Mouse (Mus musculus): ENCODE measurements around the gene Gins2.
A peak's percentile ranks its signal among the peaks of the same experiment; 100 is the strongest.

DNA sequence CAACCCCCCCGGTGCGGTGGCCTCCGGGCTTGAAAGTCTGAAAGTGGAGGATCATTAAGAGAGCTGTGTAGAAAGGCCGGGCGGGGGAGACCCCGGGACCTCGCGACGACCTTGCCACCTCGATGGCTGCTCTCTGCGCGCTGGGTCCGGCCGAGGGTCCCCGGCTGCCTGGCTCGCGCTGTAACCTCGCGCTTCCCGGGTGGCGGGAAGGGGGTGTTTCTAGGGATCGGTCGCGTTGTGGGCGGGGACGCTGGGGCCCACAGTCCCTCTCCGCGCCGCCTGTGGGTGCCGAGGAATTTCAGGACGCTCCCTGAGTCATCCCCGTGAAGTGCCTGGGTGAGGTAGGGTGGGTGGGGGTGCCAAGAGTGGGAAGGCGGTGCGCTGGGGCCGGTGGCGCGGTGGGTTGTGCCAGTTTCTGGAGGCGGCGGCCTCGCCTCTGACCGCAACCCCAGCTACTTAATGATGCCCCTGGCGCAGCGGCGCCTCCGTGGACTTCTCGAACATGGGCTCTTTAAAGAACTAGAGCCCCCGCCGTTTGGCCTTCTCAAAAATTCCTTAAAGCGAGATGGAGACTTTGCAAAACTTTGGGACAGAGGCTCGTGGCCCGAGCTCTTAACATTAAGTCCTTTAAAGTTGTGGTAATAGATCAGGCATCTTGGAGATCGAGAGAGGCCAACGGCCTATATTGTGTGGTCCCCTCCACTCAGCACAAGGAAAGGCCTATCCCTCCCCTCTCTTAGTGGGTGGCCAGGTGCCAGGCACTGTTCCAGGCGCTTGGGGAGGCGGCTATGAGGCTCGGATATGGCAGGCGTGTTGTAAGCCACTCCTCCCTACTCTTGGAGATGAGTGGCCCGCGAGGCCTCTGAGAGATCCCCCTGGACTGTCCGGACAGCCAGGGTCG, 52.5 kb downstream of the Gins2 start:
- TF ChIP-seq MAX (IDR thresholded peaks at IDR 0.05; ENCODE audit: low read length) (no peak), POLR2A (IDR thresholded peaks at IDR 0.05; ENCODE audit: low read depth, low read length) (no peak), MAFK (IDR thresholded peaks at IDR 0.05; ENCODE audit: insufficient replicate concordance, low read length) (no peak), GABPA (IDR thresholded peaks at IDR 0.05; ENCODE audit: insufficient replicate concordance, low read depth, low read length) (no peak), CTCF (conservative IDR thresholded peaks at IDR 0.05 in 1 of 2, IDR thresholded peaks at IDR 0.05 in 1 of 2; ENCODE audit: low read depth in 2 of 2, low read length in 2 of 2) (no peak), E2F4 (IDR thresholded peaks at IDR 0.05; ENCODE audit: insufficient replicate concordance, low read depth, low read length) (no peak), EP300 (IDR thresholded peaks at IDR 0.05; ENCODE audit: low read length) (no peak), SMC3 (IDR thresholded peaks at IDR 0.05; ENCODE audit: low read depth, low read length) (no peak), SIN3A (IDR thresholded peaks at IDR 0.05; ENCODE audit: low read length) (no peak), JUND (conservative IDR thresholded peaks at IDR 0.05; ENCODE audit: low read depth, low read length) (no peak), CHD2 (IDR thresholded peaks at IDR 0.05; ENCODE audit: low read length) (no peak), NRF1 (IDR thresholded peaks at IDR 0.05; ENCODE audit: low read depth, low read length) (no peak), IRF4 (IDR thresholded peaks at IDR 0.05; ENCODE audit: low read depth, low read length) (no peak), BHLHE40 (IDR thresholded peaks at IDR 0.05; ENCODE audit: low read depth, low read length) (peak; percentile 10; the same call in 1 of the 2 replicates)

Measured in CH12.LX (cell line).